Mouse (Mus musculus): ENCODE results near the gene Mbd6. TPM values are rescaled to one million over a fixed set of nuclear protein-coding genes. Genes with fewer than 3 reads are reported as not detected.

Mbd6 gene
- polyA plus RNA-seq (2015; fragmentation: Nextera tagmentation; extraction: Ambion mirVana) = 7.9 and 8.0 TPM in 2 replicates

GRCm38 (mm10) chr10:127288800-127289572, at the start of gene Mbd6:
Gene Mbd6, minus strand, starts transcription at chr10:127289018.
- WGBS (ENCODE audit: insufficient replicate concordance) = under 1% methylated on average over 43 of the region's 65 CpGs
- Histone ChIP-seq H3K9ac (peak within 1 kb of the TSS; percentile 85), H3K4me1 (replicated peaks) (peaks cover 66% of the 10 kb centered on the region), H3K4me2 (peak within 1 kb of the TSS; percentile 84), H3K4me3 (replicated peaks) (peak within 1 kb of the TSS; percentile 83), H3K36me3 (replicated peaks) (peaks cover 50% of the 10 kb centered on the region), H3K9me3 (replicated peaks) (no peaks in the 10 kb centered on the region), H3K27me3 (no peaks in the 10 kb centered on the region), H3K27ac (replicated peaks) (peak within 1 kb of the TSS; percentile 98)
- peak; percentile 49 for ATAC-seq (ENCODE audit: insufficient read depth)

- Histone ChIP-seq H3K9me3 (replicated peaks) (no peaks in the 10 kb centered on the region), H3K27me3 (peaks cover 67% of the 10 kb centered on the region), H3K27ac (replicated peaks) (no peak overlapping the region), H3K36me3 (replicated peaks) (no peaks in the 10 kb centered on the region), H3K4me2 (no peak overlapping the region), H3K9ac (no peak overlapping the region), H3K4me1 (replicated peaks) (peaks cover 35% of the 10 kb centered on the region), H3K4me3 (replicated peaks) (no peak overlapping the region)
- ATAC-seq (ENCODE audit: insufficient read depth) = no peak
- WGBS (ENCODE audit: insufficient replicate concordance) = 54% methylated on average over 6 of the region's 6 CpGs
Measured at GRCm38 (mm10) chr10:127337536-127338099, 48.8 kb upstream of the Mbd6 start.

- no peak overlapping the region for H3K4me2 ChIP-seq
- no peaks in the 10 kb centered on the region for H3K36me3 ChIP-seq (replicated peaks)
- peaks cover 61% of the 10 kb centered on the region for H3K27me3 ChIP-seq
- peaks cover 29% of the 10 kb centered on the region for H3K4me1 ChIP-seq (replicated peaks)
- WGBS (ENCODE audit: insufficient replicate concordance) = 44% methylated on average over 5 of the region's 5 CpGs
- H3K4me3 ChIP-seq (replicated peaks) = no peak overlapping the region
- no peak for ATAC-seq (ENCODE audit: insufficient read depth)
- no peak overlapping the region for H3K27ac ChIP-seq (replicated peaks)
- no peak overlapping the region for H3K9ac ChIP-seq
- no peaks in the 10 kb centered on the region for H3K9me3 ChIP-seq (replicated peaks)
Measured at GRCm38 (mm10) chr10:127336952-127337351, 48.1 kb upstream of the Mbd6 start.

GRCm38 (mm10) chr10:127335271-127335670, 46.5 kb upstream of the Mbd6 start:
- 35% methylated on average over 1 of the region's 1 CpGs for WGBS (ENCODE audit: insufficient replicate concordance)
- no peaks in the 10 kb centered on the region for H3K36me3 ChIP-seq (replicated peaks)
- H3K27me3 ChIP-seq = peaks cover 50% of the 10 kb centered on the region
- H3K9me3 ChIP-seq (replicated peaks) = no peaks in the 10 kb centered on the region
- ATAC-seq (ENCODE audit: insufficient read depth) = no peak
- H3K9ac ChIP-seq = no peak overlapping the region
- H3K27ac ChIP-seq (replicated peaks) = no peak overlapping the region
- no peak overlapping the region for H3K4me3 ChIP-seq (replicated peaks)
- peaks cover 13% of the 10 kb centered on the region for H3K4me1 ChIP-seq (replicated peaks)
- H3K4me2 ChIP-seq = no peak overlapping the region

- Histone ChIP-seq H3K9me3 (replicated peaks) (no peaks in the 10 kb centered on the region), H3K36me3 (replicated peaks) (peaks cover 3% of the 10 kb centered on the region; the same call in 1 of the 2 replicates), H3K27ac (replicated peaks) (no peak overlapping the region), H3K4me1 (replicated peaks) (no peaks in the 10 kb centered on the region; the same call in none of the 2 replicates), H3K4me2 (no peak overlapping the region), H3K9ac (no peak overlapping the region), H3K4me3 (replicated peaks) (no peak overlapping the region), H3K27me3 (peaks cover 29% of the 10 kb centered on the region)
- 40% methylated on average over 5 of the region's 5 CpGs for WGBS (ENCODE audit: insufficient replicate concordance)
- no peak for ATAC-seq (ENCODE audit: insufficient read depth)
Measured at GRCm38 (mm10) chr10:127333152-127333551, 44.3 kb upstream of the Mbd6 start.

GRCm38 (mm10) chr10:127332211-127332874, 43.5 kb upstream of the Mbd6 start:
- Histone ChIP-seq H3K4me1 (replicated peaks) (no peaks in the 10 kb centered on the region; the same call in none of the 2 replicates), H3K4me3 (replicated peaks) (no peak overlapping the region), H3K27me3 (peaks cover 27% of the 10 kb centered on the region), H3K9me3 (replicated peaks) (no peaks in the 10 kb centered on the region), H3K9ac (no peak overlapping the region), H3K4me2 (peak overlapping the region; percentile 38; the same call in 1 of the 2 replicates), H3K36me3 (replicated peaks) (peaks cover 3% of the 10 kb centered on the region; the same call in 1 of the 2 replicates), H3K27ac (replicated peaks) (no peak overlapping the region)
- ATAC-seq (ENCODE audit: insufficient read depth) = no peak
- WGBS (ENCODE audit: insufficient replicate concordance) = 32% methylated on average over 31 of the region's 31 CpGs

GRCm38 (mm10) chr10:127330212-127330611, 41.4 kb upstream of the Mbd6 start:
- H3K36me3 ChIP-seq (replicated peaks) = peaks cover 3% of the 10 kb centered on the region; the same call in 1 of the 2 replicates
- no peak for ATAC-seq (ENCODE audit: insufficient read depth)
- H3K4me2 ChIP-seq = no peak overlapping the region
- H3K27ac ChIP-seq (replicated peaks) = no peak overlapping the region
- H3K4me1 ChIP-seq (replicated peaks) = peaks cover 19% of the 10 kb centered on the region
- H3K9ac ChIP-seq = no peak overlapping the region
- no peak overlapping the region for H3K4me3 ChIP-seq (replicated peaks)
- WGBS (ENCODE audit: insufficient replicate concordance) = 73% methylated on average over 7 of the region's 7 CpGs
- H3K9me3 ChIP-seq (replicated peaks) = no peaks in the 10 kb centered on the region
- peaks cover 31% of the 10 kb centered on the region for H3K27me3 ChIP-seq

- Histone ChIP-seq H3K27me3 (peaks cover 31% of the 10 kb centered on the region), H3K36me3 (replicated peaks) (peaks cover 3% of the 10 kb centered on the region; the same call in 1 of the 2 replicates), H3K4me3 (replicated peaks) (no peak overlapping the region), H3K4me2 (no peak overlapping the region; the same call in 1 of the 2 replicates), H3K4me1 (replicated peaks) (peaks cover 42% of the 10 kb centered on the region), H3K27ac (replicated peaks) (no peak overlapping the region), H3K9me3 (replicated peaks) (no peaks in the 10 kb centered on the region), H3K9ac (no peak overlapping the region)
- no peak for ATAC-seq (ENCODE audit: insufficient read depth)
- WGBS (ENCODE audit: insufficient replicate concordance) = 73% methylated on average over 18 of the region's 18 CpGs
Measured at GRCm38 (mm10) chr10:127327461-127328145, 38.8 kb upstream of the Mbd6 start.

GRCm38 (mm10) chr10:127326828-127327227, 38.0 kb upstream of the Mbd6 start:
- peaks cover 33% of the 10 kb centered on the region for H3K27me3 ChIP-seq
- no peak for ATAC-seq (ENCODE audit: insufficient read depth)
- 24% methylated on average over 29 of the region's 29 CpGs for WGBS (ENCODE audit: insufficient replicate concordance)
- H3K9me3 ChIP-seq (replicated peaks) = no peaks in the 10 kb centered on the region
- no peak overlapping the region for H3K27ac ChIP-seq (replicated peaks)
- H3K9ac ChIP-seq = peak overlapping the region; percentile 62
- H3K4me2 ChIP-seq = peak overlapping the region; percentile 90
- H3K4me1 ChIP-seq (replicated peaks) = peaks cover 46% of the 10 kb centered on the region
- peaks cover 3% of the 10 kb centered on the region; the same call in 1 of the 2 replicates for H3K36me3 ChIP-seq (replicated peaks)
- peak overlapping the region; percentile 61 for H3K4me3 ChIP-seq (replicated peaks)

- no peaks in the 10 kb centered on the region for H3K9me3 ChIP-seq (replicated peaks)
- H3K27ac ChIP-seq (replicated peaks) = no peak overlapping the region
- peak; percentile 48 for ATAC-seq (ENCODE audit: insufficient read depth)
- peaks cover 46% of the 10 kb centered on the region for H3K4me1 ChIP-seq (replicated peaks)
- WGBS (ENCODE audit: insufficient replicate concordance) = under 1% methylated on average over 54 of the region's 54 CpGs
- peaks cover 3% of the 10 kb centered on the region; the same call in 1 of the 2 replicates for H3K36me3 ChIP-seq (replicated peaks)
- H3K9ac ChIP-seq = peak overlapping the region; percentile 62
- peak overlapping the region; percentile 90 for H3K4me2 ChIP-seq
- peak overlapping the region; percentile 61 for H3K4me3 ChIP-seq (replicated peaks)
- H3K27me3 ChIP-seq = peaks cover 27% of the 10 kb centered on the region
Measured at GRCm38 (mm10) chr10:127326017-127326801, 37.4 kb upstream of the Mbd6 start.
